Mouse (Mus musculus) frontal cortex, postnatal 36 days (tissue): Measurements from ENCODE around the gene Psmb6.
"Not testable (repeated sequence)": the region's sequence is repeated elsewhere in the genome, so short reads cannot be mapped to it uniquely, and the experiment has no call there.

Source experiments
- DNase-seq, 2 experiments: peaks; one replicate each; pipeline ENCODE4 v3.0.0; 2022; ENCODE audit warnings: low spot score in 2 of 2

The Psmb6 gene

DNA sequence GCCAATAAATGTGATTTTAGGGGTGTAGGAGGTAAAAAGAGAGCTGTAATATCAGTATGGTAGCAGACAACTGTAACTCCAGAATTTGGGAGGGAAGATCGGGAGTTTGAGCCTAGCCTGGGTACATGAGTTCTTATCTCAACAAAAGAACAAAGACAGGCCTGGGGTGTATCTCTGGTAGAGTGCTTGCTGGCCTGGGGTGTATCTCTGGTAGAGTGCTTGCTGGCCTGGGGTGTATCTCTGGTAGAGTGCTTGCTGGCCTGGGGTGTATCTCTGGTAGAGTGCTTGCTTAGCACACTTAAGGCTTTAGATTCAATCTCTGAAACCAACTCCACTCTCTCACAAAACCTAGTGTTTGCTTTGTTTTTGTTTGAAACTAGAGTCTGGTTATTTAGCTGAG lies 45.4 kb downstream of the Psmb6 start:
- DNase-seq, result not testable (repeated sequence)

GRCm38 (mm10) chr11:70571641-70572040 lies 46.5 kb downstream of the Psmb6 start:
- no peak for DNase-seq

- DNase-seq, result no peak
These were observed 47.3 kb downstream of the Psmb6 start for GRCm38 (mm10) chr11:70572348-70572902.

- no peak for DNase-seq
These were observed 48.7 kb downstream of the Psmb6 start for GRCm38 (mm10) chr11:70573872-70574271.

GRCm38 (mm10) chr11:70577201-70577600 lies 52.0 kb downstream of the Psmb6 start:
- no peak for DNase-seq
